Mouse (Mus musculus) neural tube, embryonic 15.5 days (tissue): ENCODE measurements at regions not wholly inside any gene's neighbourhood (a gene's known extent, or its start where the extent isn't known, plus 50 kb on each side); places are given as distances from the start of the nearest gene placed in this dataset.

Experiments
- ATAC-seq: fragments of 200-750 bp; cut with Nextera tagmentation; 2 replicates; pipeline ENCODE4 v1.8.0; 2017; ENCODE audit warnings: mild to moderate bottlenecking, moderate TSS enrichment, moderate library complexity; ENCODE audit not compliant: low FRiP score
- H3K27ac ChIP-seq: fragments of 300-500 bp; sonication (generic); replicated peaks from 2 replicates; pipeline ENCODE4 v1.5.1; 2015; ENCODE audit warnings: mild to moderate bottlenecking, inconsistent platforms
- H3K27me3 ChIP-seq: fragments of 300-500 bp; sonication (generic); replicated peaks from 2 replicates; pipeline ENCODE4 v1.6.1; 2015; ENCODE audit warnings: inconsistent platforms
- H3K36me3 ChIP-seq: fragments of 300-500 bp; sonication (generic); 2 replicates; pipeline ENCODE4 v1.6.1; 2015; ENCODE audit warnings: inconsistent platforms
- H3K4me1 ChIP-seq: fragments of 300-500 bp; sonication (generic); 2 replicates; pipeline ENCODE4 v1.6.1; 2015; ENCODE audit warnings: inconsistent platforms
- H3K4me2 ChIP-seq: fragments of 300-500 bp; sonication (generic); 2 replicates; pipeline ENCODE4 v1.6.1; 2015; ENCODE audit warnings: inconsistent platforms, mild to moderate bottlenecking, moderate library complexity
- H3K4me3 ChIP-seq: fragments of 300-500 bp; sonication (generic); replicated peaks from 2 replicates; pipeline ENCODE4 v1.5.1; 2015; ENCODE audit warnings: mild to moderate bottlenecking, inconsistent platforms
- H3K9ac ChIP-seq: fragments of 300-500 bp; sonication (generic); replicated peaks from 2 replicates; pipeline ENCODE4 v1.6.1; 2015; ENCODE audit warnings: mild to moderate bottlenecking, inconsistent platforms
- H3K9me3 ChIP-seq: fragments of 300-500 bp; sonication (generic); replicated peaks from 2 replicates; pipeline ENCODE4 v1.6.1; 2016; ENCODE audit warnings: inconsistent platforms
- WGBS: fragments of 180-500 bp; shearing (Covaris S2); methylation state at CpG from one replicate; pipeline ENCODE4 v1.1.7; 2015; ENCODE audit warnings: mixed read lengths; 5-methylcytosine and 5-hydroxymethylcytosine counted together

DNA sequence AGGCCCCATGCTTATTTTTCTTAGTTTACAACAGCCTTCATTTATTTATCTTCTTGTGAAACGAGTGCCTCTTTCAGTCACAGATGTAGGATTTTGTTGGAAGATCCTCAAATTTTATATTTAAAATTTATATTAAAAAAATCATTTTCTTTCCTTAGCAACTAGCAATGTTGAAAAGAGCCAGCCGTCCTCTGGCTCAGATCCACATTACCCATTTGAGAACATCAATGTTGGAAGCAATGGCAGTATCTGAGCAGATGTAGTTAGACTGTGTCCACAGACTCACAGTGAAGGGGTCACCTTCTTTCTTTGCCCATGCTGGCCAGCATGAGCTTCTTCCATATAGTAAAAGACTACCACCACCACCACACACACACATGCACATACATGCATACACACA is 2681.4 kb upstream of the Gm7489 start:
- no peak for ATAC-seq
- no peaks in the 10 kb centered on the region for H3K36me3 ChIP-seq
- no peaks in the 10 kb centered on the region for H3K4me1 ChIP-seq
- no peak overlapping the region for H3K9ac ChIP-seq
- 86% methylated on average over 2 of the region's 2 CpGs for whole genome bisulfite sequencing
- no peaks in the 10 kb centered on the region for H3K9me3 ChIP-seq
- no peak overlapping the region for H3K27ac ChIP-seq
- H3K27me3 ChIP-seq = no peaks in the 10 kb centered on the region
- H3K4me3 ChIP-seq = no peak overlapping the region
- no peak overlapping the region for H3K4me2 ChIP-seq

DNA sequence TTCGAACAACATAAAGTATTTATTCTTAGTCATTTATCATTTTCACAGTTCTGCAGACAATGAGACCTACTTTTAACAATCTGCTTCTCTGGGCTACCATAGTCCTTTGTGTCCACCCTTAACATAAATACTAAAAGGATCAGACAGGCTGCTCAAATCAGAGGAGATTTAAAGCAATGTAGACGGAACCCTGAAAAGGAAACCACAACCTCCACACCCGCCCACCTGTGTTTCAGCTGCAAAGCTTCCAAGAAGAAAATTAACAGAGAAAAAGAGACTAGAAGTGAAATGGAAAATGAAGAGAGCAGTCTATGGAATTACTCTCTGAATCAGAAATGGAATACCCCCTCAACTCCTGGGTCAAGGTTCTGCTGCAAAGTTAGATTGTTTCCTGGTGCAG is 2678.7 kb upstream of the Gm7489 start:
- Histone ChIP-seq H3K4me3 (no peak overlapping the region), H3K36me3 (no peaks in the 10 kb centered on the region), H3K9me3 (no peaks in the 10 kb centered on the region), H3K9ac (no peak overlapping the region), H3K4me2 (no peak overlapping the region), H3K4me1 (no peaks in the 10 kb centered on the region), H3K27me3 (no peaks in the 10 kb centered on the region), H3K27ac (no peak overlapping the region)
- ATAC-seq = no peak
- 53% methylated on average over 3 of the region's 3 CpGs for WGBS

DNA sequence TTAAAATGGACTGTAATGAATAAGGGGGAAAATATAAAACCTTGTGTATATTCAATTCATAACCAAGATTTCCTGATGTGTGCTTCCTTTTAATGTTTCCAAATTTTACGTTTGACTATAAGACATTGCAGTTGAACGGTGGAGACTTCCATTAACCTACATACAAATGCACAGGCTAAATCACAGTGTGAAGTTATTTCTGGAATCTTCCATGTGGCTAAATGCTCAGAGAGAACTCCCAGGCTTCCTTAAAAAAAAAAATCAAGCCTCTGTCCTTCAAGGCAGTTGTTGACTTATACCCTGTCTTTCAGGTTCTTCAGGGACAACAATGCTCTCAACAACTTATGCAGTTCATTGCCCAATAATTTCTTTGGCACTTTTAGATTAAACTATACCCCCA is 2677.9 kb upstream of the Gm7489 start:
- no peak overlapping the region for H3K4me2 ChIP-seq
- no peaks in the 10 kb centered on the region for H3K4me1 ChIP-seq
- 67% methylated on average over 2 of the region's 2 CpGs for WGBS
- H3K9me3 ChIP-seq = no peaks in the 10 kb centered on the region
- H3K36me3 ChIP-seq = no peaks in the 10 kb centered on the region
- no peak overlapping the region for H3K9ac ChIP-seq
- H3K27ac ChIP-seq = no peak overlapping the region
- H3K27me3 ChIP-seq = no peaks in the 10 kb centered on the region
- no peak overlapping the region for H3K4me3 ChIP-seq
- no peak for ATAC-seq

DNA sequence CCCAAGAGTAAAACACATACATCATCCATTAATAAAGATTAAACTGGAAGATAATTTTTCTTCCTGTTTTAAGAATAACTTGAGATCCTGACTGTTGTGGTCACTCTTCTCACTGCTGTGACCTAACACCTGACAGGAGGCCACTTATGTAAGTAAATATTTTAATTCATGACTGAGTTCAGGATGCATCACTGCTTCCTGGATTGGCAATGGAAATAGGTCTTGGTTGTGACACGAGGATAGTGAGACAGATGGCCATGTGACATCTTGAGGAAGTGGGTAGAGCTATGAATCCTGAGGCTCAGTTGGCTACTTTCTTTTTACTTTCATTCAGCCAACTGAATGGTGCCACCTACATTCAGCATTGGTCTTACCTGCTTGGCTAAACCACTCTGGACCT is 2649.8 kb upstream of the Gm7489 start:
- no peaks in the 10 kb centered on the region for H3K9me3 ChIP-seq
- no peaks in the 10 kb centered on the region for H3K36me3 ChIP-seq
- no peak overlapping the region for H3K4me3 ChIP-seq
- no peak overlapping the region for H3K4me2 ChIP-seq
- H3K4me1 ChIP-seq = no peaks in the 10 kb centered on the region
- no peak for ATAC-seq
- H3K9ac ChIP-seq = no peak overlapping the region
- H3K27me3 ChIP-seq = no peaks in the 10 kb centered on the region
- no peak overlapping the region for H3K27ac ChIP-seq
- 82% methylated on average over 1 of the region's 1 CpGs for WGBS

DNA sequence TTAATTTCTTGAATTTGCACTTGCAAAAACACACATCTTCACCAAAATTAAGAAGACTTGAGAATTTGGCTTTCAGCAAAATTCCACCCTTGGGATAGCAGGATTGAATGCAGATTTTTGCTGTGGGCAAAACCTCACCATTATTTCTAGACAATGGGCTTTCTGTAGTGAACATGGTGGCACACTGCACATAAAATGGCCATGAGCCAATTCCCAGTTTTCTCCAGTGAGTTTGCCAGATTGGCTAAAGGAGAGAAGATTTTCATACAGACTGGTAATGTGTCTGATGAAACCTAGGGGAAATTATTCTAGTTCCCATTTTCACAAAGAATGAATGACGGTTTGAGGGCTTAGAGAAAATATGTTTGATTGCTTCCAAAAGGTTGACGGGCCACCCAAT is 2640.1 kb upstream of the Gm7489 start:
- WGBS = 88% methylated on average over 2 of the region's 2 CpGs
- Histone ChIP-seq H3K36me3 (no peaks in the 10 kb centered on the region), H3K4me3 (no peak overlapping the region), H3K27me3 (no peaks in the 10 kb centered on the region), H3K9ac (no peak overlapping the region), H3K4me2 (no peak overlapping the region), H3K27ac (no peak overlapping the region), H3K4me1 (no peaks in the 10 kb centered on the region), H3K9me3 (no peaks in the 10 kb centered on the region)
- ATAC-seq = no peak

DNA sequence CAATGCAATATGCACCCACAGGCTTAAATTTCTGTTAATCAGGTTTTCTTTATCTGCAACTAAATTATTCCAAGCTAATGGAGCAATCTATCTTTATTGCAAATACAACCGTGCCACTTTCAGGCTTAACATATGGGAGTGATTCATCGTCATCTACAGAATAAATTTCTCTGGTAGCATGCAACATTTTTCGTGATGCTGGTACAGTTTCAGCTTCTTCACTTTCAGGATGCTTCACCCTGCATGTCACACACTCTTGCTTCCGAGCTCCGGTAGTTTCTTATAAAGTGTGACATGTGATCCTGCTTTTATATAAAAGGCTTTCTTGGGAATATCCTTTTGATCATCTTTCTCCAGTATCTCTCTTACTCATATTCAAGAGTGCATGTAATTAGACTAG is 2637.4 kb upstream of the Gm7489 start:
- no peak for ATAC-seq
- no peaks in the 10 kb centered on the region for H3K36me3 ChIP-seq
- no peak overlapping the region for H3K4me3 ChIP-seq
- WGBS = 72% methylated on average over 5 of the region's 5 CpGs
- no peak overlapping the region for H3K9ac ChIP-seq
- H3K9me3 ChIP-seq = no peaks in the 10 kb centered on the region
- no peak overlapping the region for H3K27ac ChIP-seq
- H3K4me2 ChIP-seq = no peak overlapping the region
- H3K27me3 ChIP-seq = no peaks in the 10 kb centered on the region
- no peaks in the 10 kb centered on the region for H3K4me1 ChIP-seq

DNA sequence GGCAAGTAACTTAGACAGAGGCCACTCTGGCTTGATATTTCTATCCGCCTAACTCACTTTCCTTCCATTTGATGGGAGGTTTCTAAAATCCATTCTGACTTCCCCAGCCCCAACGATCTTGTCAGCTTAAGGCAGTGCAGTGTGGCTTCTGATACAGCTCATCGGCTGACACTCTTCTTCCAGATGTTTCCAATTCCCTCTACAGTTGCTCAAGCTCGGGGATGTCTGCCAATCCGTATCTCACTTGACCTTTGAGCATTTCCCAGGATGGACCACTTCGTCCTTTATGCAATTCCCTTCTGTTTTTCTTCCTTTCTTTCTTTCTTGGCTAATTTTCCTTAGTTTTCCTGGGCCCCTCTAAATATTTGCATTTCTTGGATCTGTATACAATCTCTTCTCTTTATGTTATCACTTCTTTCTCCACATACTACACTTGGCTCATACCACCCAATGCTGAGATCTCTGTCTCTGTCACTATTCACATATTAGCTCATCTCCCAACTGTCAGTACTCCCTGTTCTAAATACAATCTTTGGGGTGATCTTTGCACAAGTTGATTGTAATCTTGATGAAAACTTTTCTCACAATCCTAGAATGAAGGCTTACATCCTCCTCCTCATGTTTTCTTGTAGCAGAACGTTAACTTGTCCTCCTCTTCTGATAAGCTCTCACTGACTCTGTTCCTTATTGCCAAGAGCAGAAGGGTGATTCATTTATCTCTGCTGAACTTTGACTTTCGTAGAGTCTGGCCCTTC is 2636.5 kb upstream of the Gm7489 start:
- no peak overlapping the region for H3K27ac ChIP-seq
- no peaks in the 10 kb centered on the region for H3K9me3 ChIP-seq
- no peak overlapping the region for H3K9ac ChIP-seq
- no peaks in the 10 kb centered on the region for H3K36me3 ChIP-seq
- H3K4me1 ChIP-seq = no peaks in the 10 kb centered on the region
- no peak overlapping the region for H3K4me2 ChIP-seq
- no peak for ATAC-seq
- 86% methylated on average over 8 of the region's 8 CpGs for WGBS
- H3K4me3 ChIP-seq = no peak overlapping the region
- H3K27me3 ChIP-seq = no peaks in the 10 kb centered on the region

DNA sequence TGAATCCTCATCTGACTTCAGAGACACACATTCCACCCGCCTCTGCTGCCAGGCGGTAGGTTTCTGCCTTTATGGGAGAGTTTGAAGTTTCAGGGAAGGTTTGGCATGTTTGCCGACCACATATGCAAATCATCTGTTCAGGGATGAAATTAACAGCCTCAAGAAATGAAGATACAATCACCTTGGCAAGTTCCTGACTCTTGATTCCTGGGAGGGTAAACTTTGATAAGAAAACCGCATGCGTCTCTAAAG is 2636.0 kb upstream of the Gm7489 start:
- Histone ChIP-seq H3K9ac (no peak overlapping the region), H3K9me3 (no peaks in the 10 kb centered on the region), H3K36me3 (no peaks in the 10 kb centered on the region), H3K4me1 (no peaks in the 10 kb centered on the region), H3K27me3 (no peaks in the 10 kb centered on the region), H3K4me2 (no peak overlapping the region), H3K27ac (no peak overlapping the region), H3K4me3 (no peak overlapping the region)
- WGBS = 93% methylated on average over 5 of the region's 5 CpGs
- ATAC-seq = no peak

DNA sequence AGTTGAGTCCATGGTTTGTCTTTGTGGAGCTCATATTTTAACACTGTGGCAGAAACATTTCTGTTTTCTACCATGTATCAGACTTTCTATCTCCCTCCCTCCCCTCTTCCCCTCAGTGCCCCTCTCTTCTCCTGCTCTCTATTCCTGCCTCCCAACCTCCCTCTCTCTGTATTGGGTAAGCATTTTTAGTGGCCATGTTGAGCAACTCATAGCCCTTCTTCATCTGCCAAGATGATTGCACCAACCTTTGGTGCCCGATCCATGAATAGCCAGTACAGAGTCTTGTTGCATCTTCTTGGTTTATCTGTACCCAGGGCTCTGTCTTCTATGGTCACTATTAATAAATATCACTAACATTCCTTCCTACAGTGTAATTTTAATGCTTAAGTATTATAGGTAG is 2630.6 kb upstream of the Gm7489 start:
- no peaks in the 10 kb centered on the region for H3K9me3 ChIP-seq
- H3K4me1 ChIP-seq = no peaks in the 10 kb centered on the region
- no peak overlapping the region for H3K27ac ChIP-seq
- no peaks in the 10 kb centered on the region for H3K27me3 ChIP-seq
- no peak for ATAC-seq
- no peak overlapping the region for H3K9ac ChIP-seq
- no peaks in the 10 kb centered on the region for H3K36me3 ChIP-seq
- no peak overlapping the region for H3K4me2 ChIP-seq
- H3K4me3 ChIP-seq = no peak overlapping the region
- WGBS = 90% methylated on average over 1 of the region's 1 CpGs

DNA sequence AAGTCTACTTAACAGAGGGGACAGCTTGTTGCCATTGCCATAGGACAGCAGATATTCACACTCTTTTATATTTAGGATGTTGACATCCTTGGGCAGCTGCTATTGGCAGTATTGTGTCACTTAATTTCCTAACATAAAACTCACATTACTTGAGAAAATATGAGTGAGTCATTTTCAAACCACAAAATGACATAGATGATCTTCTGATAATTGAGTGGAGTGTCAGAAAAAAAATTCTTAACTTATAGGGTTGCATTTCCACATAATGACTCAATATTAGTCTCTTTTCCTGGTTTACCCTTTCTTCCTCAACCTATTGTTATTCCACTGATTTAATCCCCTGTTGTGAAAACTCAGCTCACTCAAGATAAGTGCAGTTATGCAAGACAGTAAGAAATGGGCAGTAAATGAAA is 2629.5 kb upstream of the Gm7489 start:
- no peak for ATAC-seq
- Histone ChIP-seq H3K4me1 (no peaks in the 10 kb centered on the region), H3K36me3 (no peaks in the 10 kb centered on the region), H3K27ac (no peak overlapping the region), H3K9ac (no peak overlapping the region), H3K9me3 (no peaks in the 10 kb centered on the region), H3K27me3 (no peaks in the 10 kb centered on the region), H3K4me2 (no peak overlapping the region), H3K4me3 (no peak overlapping the region)

DNA sequence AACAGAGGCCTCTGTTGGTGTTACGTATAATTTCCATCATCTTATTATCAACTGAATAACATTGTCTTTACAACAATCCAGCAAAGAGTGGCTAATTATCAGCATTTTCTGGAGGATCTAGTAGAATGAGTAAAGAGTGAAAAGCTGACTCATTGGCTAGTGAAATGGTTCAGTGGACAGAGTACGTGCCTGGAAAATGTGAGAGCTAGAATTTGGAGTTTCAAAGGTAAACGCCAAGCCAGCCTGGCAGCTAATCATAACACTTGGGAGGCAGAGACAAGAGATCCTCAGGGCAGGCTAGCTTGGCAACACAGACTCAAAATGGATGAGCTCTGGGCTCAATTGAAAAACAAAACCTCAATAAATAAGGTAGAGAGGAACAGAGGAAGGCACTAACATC is 2628.0 kb upstream of the Gm7489 start:
- H3K9ac ChIP-seq = no peak overlapping the region
- H3K4me3 ChIP-seq = no peak overlapping the region
- H3K9me3 ChIP-seq = no peaks in the 10 kb centered on the region
- no peaks in the 10 kb centered on the region for H3K4me1 ChIP-seq
- H3K27ac ChIP-seq = no peak overlapping the region
- WGBS = 85% methylated on average over 3 of the region's 3 CpGs
- H3K27me3 ChIP-seq = no peaks in the 10 kb centered on the region
- H3K36me3 ChIP-seq = no peaks in the 10 kb centered on the region
- no peak overlapping the region for H3K4me2 ChIP-seq
- no peak for ATAC-seq

DNA sequence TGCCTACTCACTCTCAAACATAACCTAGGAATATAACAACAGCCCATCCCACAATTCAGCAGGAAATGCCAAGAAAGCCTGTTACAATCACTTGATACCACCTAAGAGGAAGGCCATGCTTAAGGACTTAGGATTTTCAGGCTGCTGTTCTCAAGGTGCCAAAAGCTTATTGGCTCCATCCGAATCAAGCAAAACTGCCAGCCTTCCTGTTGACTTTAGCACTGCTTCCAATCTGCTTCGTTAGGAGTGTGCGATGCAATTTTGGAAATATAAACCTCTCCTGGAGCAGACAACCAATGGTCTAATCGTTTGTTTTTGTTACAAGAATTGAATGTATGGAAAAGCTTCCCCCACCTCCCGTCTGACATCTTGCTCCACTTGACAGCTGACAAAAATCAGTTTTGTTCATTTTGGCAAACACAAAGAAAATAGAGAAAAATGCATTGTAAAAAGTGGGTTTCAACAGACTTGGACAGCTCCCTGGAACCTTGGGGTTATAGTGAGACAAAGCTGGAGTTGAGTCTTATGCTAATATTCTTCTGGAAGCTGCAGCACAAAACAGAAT is 2620.0 kb upstream of the Gm7489 start:
- no peak overlapping the region for H3K4me2 ChIP-seq
- H3K4me3 ChIP-seq = no peak overlapping the region
- no peaks in the 10 kb centered on the region for H3K27me3 ChIP-seq
- H3K4me1 ChIP-seq = no peaks in the 10 kb centered on the region
- no peaks in the 10 kb centered on the region for H3K9me3 ChIP-seq
- no peak for ATAC-seq
- no peak overlapping the region for H3K27ac ChIP-seq
- 82% methylated on average over 5 of the region's 5 CpGs for whole genome bisulfite sequencing
- no peaks in the 10 kb centered on the region for H3K36me3 ChIP-seq
- no peak overlapping the region for H3K9ac ChIP-seq

DNA sequence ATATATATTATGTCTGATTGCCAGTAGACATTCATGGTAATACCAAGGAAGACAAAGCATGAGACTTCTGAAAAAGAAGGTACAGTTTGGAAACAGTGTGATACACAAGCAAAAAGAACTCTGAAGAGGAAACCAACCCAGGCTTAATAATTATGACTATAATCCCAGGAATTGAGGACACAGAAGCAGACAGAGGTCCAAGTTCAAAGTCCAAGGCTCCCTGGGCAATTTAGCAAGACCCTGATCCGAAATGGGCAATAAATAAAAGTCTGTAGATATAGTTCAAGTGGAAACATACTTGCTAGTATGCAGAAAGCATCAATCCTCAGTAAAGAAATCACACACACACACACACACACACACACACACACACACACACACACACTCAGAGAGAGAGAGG is 2618.7 kb upstream of the Gm7489 start:
- Histone ChIP-seq H3K27me3 (no peaks in the 10 kb centered on the region), H3K36me3 (no peaks in the 10 kb centered on the region), H3K4me3 (no peak overlapping the region), H3K9me3 (no peaks in the 10 kb centered on the region), H3K4me2 (no peak overlapping the region), H3K9ac (no peak overlapping the region), H3K4me1 (no peaks in the 10 kb centered on the region), H3K27ac (no peak overlapping the region)
- ATAC-seq = no peak
- WGBS = 52% methylated on average over 1 of the region's 1 CpGs
